Mouse (Mus musculus) C2C12 (cell line): ENCODE measurements around the gene Elmsan1.

Experiments used
- CEBPB ChIP-seq: IDR thresholded peaks from one replicate; pipeline ENCODE4 v1.6.1; 2011; ENCODE audit warnings: low read depth, mild to moderate bottlenecking, control low read depth, moderate library complexity
- CTCF ChIP-seq: IDR thresholded peaks from one replicate; pipeline ENCODE4 v1.5.1; 2011; ENCODE audit not compliant: control insufficient read depth, insufficient read depth, insufficient read length
- FOSL1 ChIP-seq: IDR thresholded peaks from one replicate; pipeline ENCODE4 v1.8.0; 2011; ENCODE audit warnings: mild to moderate bottlenecking, low read length; ENCODE audit not compliant: poor library complexity, insufficient read depth, severe bottlenecking
- MAX ChIP-seq: IDR thresholded peaks from one replicate; pipeline ENCODE4 v1.6.1; 2011; ENCODE audit warnings: mild to moderate bottlenecking, control low read depth
- MYOG ChIP-seq: IDR thresholded peaks from one replicate; pipeline ENCODE4 v1.6.1; 2011; ENCODE audit not compliant: control insufficient read depth, insufficient read length; ENCODE audit errors: extremely low read depth
- USF1 ChIP-seq: IDR thresholded peaks from one replicate; pipeline ENCODE4 v1.6.1; 2011; ENCODE audit warnings: low read depth, mild to moderate bottlenecking, control low read depth, moderate library complexity

GRCm38 (mm10) chr12:84198880-84199279, 19.8 kb downstream of the Elmsan1 start:
- TF ChIP-seq CTCF (no peak), USF1 (no peak), FOSL1 (no peak), MAX (no peak), MYOG (no peak), CEBPB (no peak)
